Mouse (Mus musculus) kidney, adult 2 months (tissue): ENCODE data around the gene Phf5a.

Source experiments
- CTCF ChIP-seq: fragments of 200-500 bp; conservative IDR thresholded peaks from 2 replicates; pipeline ENCODE4 v1.5.1; 2011; ENCODE audit warnings: low read depth, mild to moderate bottlenecking, control low read depth, low read length, moderate library complexity, mixed read lengths; ENCODE audit not compliant: insufficient read depth, insufficient read length
- POLR2A ChIP-seq: fragments of 200-500 bp; IDR thresholded peaks from one replicate; pipeline ENCODE4 v1.6.1; 2011; ENCODE audit warnings: low read depth, low read length, control low read depth

- TF ChIP-seq CTCF (no peak), POLR2A (no peak)
Observed at GRCm38 (mm10) chr15:81814716-81815370, 56.9 kb downstream of the Phf5a start.
